Mouse (Mus musculus): ENCODE measurements at regions not wholly inside any gene's neighbourhood (a gene's known extent, or its start where the extent isn't known, plus 50 kb on each side); places are given as distances from the start of the nearest gene placed in this dataset.

GRCm38 (mm10) chr13:44232716-44233051, 448.1 kb downstream of the Cd83 start:
- no peak for DNase-seq (ENCODE audit: low spot score)

- peak; percentile 59 for DNase-seq (ENCODE audit: low spot score)
Measured at GRCm38 (mm10) chr13:44234241-44234640, 449.7 kb downstream of the Cd83 start.

GRCm38 (mm10) chr13:44235236-44235635, 450.7 kb downstream of the Cd83 start:
- DNase-seq (ENCODE audit: low spot score) = no peak

DNA sequence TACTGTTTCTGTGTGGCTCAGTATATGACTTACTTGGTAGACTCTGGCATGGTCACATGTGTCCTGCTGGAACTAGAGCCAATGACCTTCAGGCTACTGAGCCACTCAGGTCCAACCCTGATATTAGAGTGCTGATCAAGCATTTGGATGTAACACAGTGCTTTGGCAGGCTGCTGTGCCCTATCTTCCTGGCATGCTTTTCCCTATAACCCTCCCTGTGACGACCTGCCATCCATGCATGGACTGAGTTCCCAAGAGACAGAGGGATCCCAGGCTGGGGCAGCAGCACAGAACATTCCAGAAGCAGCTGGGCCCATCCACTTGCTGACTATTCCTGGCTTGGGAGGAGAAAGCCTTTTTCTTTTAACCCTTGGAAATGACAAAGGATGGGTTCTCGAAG, 451.4 kb downstream of the Cd83 start:
- DNase-seq (ENCODE audit: low spot score) = no peak

DNA sequence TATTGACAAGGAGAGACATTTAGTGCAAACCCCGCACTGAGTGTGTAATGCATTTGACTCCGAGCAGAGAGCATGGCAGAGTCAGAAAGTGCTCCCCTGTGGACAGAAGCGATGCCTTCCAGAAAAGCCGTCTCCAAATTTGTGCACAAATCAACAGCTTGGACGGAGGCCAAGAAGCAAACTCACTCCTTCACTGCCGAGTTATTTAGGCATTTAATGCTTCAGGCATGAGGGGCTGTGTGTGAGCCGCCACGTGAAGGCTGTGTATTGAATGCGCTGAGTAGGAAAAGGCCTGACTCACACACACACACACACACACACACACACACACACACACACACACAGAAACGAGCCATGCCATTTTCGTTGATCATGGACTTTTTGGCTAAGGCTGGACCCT, 453.7 kb downstream of the Cd83 start:
- DNase-seq (ENCODE audit: low spot score) = no peak

GRCm38 (mm10) chr13:44243211-44243610, 458.6 kb downstream of the Cd83 start:
- no peak for DNase-seq (ENCODE audit: low spot score)

DNA sequence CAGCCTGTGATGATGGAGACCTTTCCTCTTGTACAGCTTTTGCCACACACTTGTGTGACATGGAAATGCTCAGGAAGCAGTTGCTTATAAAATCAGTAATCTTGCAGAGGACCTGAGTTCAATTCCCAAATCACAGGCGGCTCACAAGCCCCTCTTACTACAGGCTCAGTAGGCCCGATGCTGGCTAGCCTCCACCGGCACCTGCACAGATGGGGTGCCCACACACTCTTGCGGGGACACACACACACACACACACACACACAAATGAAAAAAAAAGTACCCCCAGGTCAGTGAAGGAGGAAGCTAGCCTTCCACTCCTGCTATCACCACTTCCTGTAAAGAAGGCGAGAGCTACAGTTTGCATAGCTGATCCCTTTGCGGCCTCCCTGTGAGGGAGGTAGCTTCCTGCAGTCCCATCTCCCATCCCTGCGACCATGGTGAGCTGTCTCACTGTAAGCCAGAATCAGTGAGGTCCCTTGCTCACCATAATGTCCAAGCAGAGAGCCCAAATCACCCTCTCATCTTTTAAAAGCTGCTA, 462.2 kb downstream of the Cd83 start:
- DNase-seq (ENCODE audit: low spot score) = no peak

- DNase-seq (ENCODE audit: low spot score) = no peak
Measured at GRCm38 (mm10) chr13:44247861-44248260, 463.3 kb downstream of the Cd83 start.

DNA sequence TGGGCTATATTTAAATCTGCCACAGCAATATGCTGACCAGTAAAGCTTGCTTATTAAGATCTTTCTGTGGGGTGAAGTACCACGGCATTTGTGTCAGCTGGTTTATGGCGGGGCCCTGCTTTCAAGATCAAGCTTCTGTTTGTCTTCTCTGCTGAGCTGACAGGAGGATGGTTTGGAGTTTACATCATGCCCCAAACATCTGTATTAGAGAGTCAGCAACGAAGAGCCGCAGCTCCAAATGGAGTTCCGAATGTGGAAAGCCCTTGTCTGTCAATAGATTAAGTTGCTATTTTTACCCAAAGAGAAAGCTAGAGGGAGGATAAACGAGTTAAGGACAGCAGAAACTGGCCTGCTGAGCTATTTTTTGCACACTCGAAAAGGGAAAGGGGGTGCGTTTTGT, 463.8 kb downstream of the Cd83 start:
- no peak for DNase-seq (ENCODE audit: low spot score)

DNA sequence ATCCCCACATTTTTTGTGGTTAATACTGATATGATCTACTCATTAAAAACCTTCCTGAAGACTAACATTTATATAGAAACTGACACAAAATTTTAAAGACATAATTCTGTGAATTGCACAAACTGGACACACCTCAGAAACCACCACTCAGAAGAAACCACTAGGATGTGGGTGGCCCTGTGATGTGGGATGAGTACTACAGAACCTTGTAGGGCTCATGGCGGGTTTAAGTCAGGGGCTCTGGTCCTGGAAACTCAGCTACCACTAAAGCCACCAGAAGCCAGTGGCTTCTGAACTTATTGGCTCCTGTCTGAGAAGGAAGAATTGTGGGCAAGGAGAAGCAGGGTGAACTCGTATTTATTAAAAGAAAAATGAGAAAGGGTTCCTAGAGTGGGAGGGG, 464.5 kb downstream of the Cd83 start:
- DNase-seq (ENCODE audit: low spot score) = peak; percentile 29

DNA sequence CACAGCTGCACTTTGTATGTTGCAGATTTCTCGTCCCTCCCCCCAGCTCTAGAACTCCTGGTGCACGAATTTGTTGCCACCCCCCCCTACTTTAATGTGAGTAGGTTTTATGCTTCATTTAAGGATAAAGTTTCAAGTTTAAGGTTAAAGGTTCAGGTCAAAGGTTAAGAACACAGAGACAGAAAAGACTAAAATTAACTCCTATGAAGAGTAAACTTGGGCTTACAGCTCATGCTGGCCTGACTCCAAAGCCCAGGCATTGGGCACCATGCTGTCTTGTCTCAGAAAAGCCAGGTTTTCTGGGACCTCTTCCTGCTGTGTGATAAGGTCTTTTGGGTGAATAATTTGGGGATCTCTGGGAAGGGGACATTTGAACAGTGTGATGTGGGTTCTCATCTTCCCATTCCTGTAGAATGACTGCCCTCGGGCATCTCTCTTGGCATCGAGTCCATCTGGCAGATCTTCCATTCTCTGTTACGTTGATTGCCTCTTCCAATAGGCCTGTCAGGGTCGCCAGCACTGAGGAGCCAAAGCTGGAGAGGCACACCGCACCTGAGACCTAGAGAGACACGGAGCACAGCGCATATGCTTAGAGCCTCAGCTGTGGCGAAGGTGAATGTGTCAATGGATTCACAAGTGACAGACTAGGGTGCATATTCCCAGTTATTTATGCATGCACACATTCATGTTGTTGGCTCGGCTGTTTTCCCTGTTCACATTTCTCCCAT, 466.1 kb downstream of the Cd83 start:
- DNase-seq (ENCODE audit: low spot score) = no peak

DNA sequence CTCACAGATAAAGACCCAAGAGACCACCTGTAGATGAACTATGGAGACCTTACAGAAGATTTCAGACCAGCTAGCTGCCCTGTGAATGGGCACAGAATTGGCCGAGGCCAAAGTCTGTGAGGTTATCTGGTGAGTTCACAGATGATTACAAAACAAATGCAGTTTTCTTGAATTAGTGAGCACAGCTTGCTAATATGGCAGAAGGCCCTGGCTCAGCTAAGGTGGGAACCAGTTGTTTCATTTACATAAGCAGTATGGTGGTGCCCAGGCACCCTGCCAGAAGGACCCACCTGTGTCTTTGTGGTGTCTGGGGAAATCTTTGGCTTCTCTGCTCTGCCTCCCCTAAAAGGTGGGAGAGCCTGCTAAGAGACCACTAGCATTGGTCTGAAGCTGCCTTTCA, 466.9 kb downstream of the Cd83 start:
- DNase-seq (ENCODE audit: low spot score) = no peak

DNA sequence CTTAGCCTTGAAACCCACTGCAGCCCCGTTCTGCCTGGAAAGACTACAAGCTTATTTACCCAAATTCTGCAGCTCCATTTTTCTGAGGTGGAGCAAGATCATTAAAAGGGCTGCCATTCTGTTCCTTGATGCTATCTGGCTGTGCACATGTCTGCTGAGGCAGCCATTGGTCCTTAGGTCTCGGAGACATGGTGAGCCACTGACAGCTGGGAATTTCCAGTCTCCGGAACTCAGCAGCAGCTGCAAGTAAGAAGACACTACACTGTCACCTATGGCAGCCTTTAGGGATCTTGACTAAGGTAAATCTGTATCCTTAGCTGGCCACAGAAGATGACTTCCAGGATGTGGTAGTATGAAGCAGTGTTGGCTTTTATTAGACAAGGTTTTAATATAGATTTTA, 467.9 kb downstream of the Cd83 start:
- no peak for DNase-seq (ENCODE audit: low spot score)

- no peak for DNase-seq (ENCODE audit: low spot score)
Measured at GRCm38 (mm10) chr13:44258422-44258821, 470.9 kb upstream of the Jarid2 start.

DNA sequence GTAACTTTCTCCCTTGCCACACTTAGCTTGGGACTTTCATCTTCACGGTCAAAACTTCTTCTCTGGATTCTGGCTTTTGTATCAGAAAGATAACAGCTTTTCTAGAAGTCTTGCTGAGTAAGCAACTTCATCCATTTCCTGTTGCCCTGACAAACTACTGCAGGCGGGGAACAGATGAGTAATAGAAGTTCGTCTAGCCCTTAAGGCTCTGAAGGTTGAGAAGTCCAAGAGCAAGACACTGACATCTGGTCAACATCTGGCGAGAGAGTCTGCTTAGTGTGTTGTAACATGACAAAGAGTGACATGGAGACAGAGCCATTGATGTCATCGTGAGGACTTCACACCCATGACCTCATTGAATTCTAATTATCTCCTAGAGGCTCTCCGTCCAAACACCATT, 469.2 kb upstream of the Jarid2 start:
- DNase-seq (ENCODE audit: low spot score) = no peak

DNA sequence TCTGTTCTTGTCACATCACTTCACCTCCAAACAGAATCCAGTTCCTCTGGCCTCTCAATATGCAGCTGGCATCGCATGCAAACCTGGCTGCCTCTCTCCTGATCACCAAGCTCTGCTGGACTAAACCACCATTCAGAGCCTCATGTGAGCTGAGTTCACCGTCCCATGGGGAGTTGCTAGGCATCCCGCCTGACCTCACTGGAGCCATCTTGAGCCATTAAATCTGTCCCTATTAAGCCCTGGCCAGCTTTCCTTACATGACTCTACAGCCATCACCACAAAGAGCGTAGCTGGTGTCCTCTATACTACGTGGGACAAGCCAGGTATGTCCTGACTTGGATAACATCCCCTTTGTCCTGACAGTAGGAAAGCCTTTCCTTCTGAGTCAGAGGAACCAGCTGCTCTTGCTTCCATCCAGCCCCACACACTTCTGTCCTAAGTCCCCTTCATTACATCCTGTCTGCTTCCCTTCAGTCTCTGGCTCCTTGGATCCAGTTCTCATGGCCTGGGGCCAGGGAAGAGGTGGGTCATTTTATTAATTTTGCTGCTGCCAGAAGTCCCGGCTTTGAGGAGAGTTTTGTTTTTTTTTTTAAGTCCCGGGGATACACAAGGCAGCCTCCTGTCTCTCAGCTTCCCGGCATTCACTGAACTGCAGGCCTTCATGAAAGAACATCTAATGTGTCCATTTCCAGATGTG, 468.5 kb upstream of the Jarid2 start:
- DNase-seq (ENCODE audit: low spot score) = no peak

GRCm38 (mm10) chr13:44272746-44273524, 456.3 kb upstream of the Jarid2 start:
- DNase-seq (ENCODE audit: low spot score) = no peak

GRCm38 (mm10) chr13:44277952-44278351, 451.3 kb upstream of the Jarid2 start:
- no peak for DNase-seq (ENCODE audit: low spot score)

DNA sequence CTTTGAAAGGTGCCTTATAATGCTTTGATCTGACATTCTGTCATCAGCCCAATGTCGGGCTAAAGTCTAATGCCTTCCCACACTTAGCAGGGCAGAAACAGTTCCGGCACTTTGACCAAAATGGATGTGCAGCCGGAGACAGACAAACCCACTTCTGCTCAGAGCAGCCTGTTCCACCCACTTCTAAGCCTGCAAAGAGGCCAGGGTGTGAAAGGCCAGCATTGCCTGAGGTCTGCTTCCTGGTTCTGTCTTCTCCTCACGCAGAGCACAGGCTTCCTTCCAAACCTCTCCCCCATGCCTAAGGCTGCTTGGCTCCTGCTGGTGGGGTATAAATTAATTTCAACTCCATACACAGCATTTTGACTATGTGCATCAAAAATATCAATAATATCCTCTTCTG, 450.2 kb upstream of the Jarid2 start:
- no peak for DNase-seq (ENCODE audit: low spot score)

GRCm38 (mm10) chr13:44280296-44280695, 449.0 kb upstream of the Jarid2 start:
- no peak for DNase-seq (ENCODE audit: low spot score)

DNA sequence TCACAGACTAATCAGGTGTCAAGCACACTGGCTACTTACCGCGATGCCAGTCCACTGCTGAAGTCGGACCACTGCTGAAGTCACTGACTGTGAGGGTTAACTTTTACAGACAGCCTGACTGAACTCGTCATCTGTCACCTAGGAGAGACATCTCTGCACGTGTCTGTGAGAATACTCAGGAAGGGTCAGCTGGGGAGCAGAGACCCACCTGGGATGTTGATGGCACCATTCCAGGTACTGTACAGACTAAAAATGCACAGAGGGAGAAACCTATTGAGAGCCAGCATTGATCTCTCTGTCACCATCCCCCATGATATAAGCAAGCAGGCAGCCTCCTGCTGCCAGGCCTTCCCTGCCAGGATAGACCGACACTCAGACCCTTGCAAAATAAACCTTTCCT, 447.5 kb upstream of the Jarid2 start:
- no peak for DNase-seq (ENCODE audit: low spot score)

DNA sequence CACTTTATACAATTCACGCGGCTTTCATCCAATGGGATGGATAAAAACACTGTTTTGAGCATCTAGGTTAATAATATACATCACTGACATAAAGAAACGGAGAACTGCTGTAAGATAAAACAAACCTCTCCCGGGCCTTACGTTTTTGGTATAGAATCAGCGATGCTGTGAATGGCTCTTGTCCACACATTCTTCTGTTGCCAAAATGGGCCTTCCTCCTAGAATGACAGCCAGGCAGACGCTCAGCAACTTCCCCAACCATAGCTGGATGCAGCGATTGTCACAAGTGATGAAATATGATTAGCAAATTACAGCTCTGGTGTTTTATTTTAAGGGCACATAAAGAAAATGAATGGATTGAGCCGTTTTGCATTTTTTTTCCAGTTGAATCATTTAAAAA, 447.0 kb upstream of the Jarid2 start:
- no peak for DNase-seq (ENCODE audit: low spot score)
